Mouse (Mus musculus) midbrain, embryonic 13.5 days (tissue): ENCODE measurements at regions not wholly inside any gene's neighbourhood (a gene's known extent, or its start where the extent isn't known, plus 50 kb on each side); places are given as distances from the start of the nearest gene placed in this dataset.

ENCODE experiments used
- ATAC-seq: fragments of 200-750 bp; cut with Nextera tagmentation; 2 replicates; pipeline ENCODE4 v1.8.0; 2017; ENCODE audit warnings: mild to moderate bottlenecking, moderate TSS enrichment, moderate library complexity
- H3K27ac ChIP-seq: fragments of 300-500 bp; sonication (generic); 2 replicates; pipeline ENCODE4 v1.5.1; 2015; ENCODE audit warnings: inconsistent platforms, mild to moderate bottlenecking, moderate library complexity
- H3K27me3 ChIP-seq: fragments of 300-500 bp; sonication (generic); 2 replicates; pipeline ENCODE4 v1.6.1; 2015; ENCODE audit warnings: mild to moderate bottlenecking, inconsistent platforms
- H3K36me3 ChIP-seq: fragments of 300-500 bp; sonication (generic); 2 replicates; pipeline ENCODE4 v1.6.1; 2015; ENCODE audit warnings: mild to moderate bottlenecking, inconsistent platforms
- H3K4me1 ChIP-seq: fragments of 300-500 bp; sonication (generic); replicated peaks from 2 replicates; pipeline ENCODE4 v1.6.1; 2015; ENCODE audit warnings: inconsistent platforms
- H3K4me2 ChIP-seq: fragments of 300-500 bp; sonication (generic); replicated peaks from 2 replicates; pipeline ENCODE4 v1.6.1; 2015; ENCODE audit warnings: moderate library complexity, mild to moderate bottlenecking, inconsistent platforms
- H3K4me3 ChIP-seq: fragments of 300-500 bp; sonication (generic); replicated peaks from 2 replicates; pipeline ENCODE4 v1.5.1; 2015; ENCODE audit warnings: mild to moderate bottlenecking, inconsistent platforms
- H3K9ac ChIP-seq: fragments of 300-500 bp; sonication (generic); replicated peaks from 2 replicates; pipeline ENCODE4 v1.6.1; 2015; ENCODE audit warnings: mild to moderate bottlenecking, inconsistent platforms
- H3K9me3 ChIP-seq: fragments of 300-500 bp; sonication (generic); 2 replicates; pipeline ENCODE4 v1.6.1; 2016; ENCODE audit warnings: mild to moderate bottlenecking, inconsistent platforms
- WGBS: fragments of 180-500 bp; shearing (Covaris S2); methylation state at CpG from one replicate; pipeline ENCODE4 v1.1.7; 2015; 5-methylcytosine and 5-hydroxymethylcytosine counted together

DNA sequence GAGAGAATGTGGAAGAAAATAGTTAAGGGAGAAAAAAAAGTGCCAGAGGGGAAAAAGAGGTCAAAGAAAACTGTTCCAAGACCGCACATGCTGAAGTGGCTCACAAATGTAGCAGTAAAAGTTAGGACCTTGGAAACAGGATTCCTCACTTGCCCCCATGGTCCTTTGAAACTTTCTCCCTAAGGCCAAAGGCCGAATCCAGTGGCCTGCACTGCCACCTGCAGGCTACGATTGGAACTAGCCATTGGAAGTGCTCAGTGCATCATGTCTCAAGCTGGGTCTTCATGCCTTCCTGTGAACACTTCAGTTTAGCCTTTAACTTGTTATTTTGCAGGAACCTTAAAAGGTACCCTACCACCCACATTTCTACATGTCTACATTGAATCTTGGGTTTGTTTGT, 56.3 kb upstream of the Mctp2 start:
- no peak overlapping the region for H3K9ac ChIP-seq
- 16% methylated on average over 3 of the region's 3 CpGs for WGBS

DNA sequence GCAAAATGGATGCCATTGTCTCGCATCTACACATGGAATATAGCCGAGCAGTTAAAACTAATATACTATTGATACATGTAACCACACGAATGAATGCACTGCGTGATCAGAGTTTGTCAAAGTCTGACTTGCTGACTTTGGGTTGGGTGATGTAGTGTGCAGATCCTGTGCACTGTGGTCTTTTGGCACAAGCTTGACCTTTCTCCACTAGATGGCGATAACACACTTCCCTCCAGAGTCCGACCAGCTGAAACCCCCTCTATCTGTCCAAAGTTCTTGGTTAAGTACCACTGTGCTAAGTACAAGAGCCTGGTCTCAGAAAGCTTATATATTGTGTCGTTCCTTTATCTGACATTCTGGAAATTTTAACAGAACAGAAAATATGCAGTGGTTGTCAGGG, 84.9 kb upstream of the Mctp2 start:
- Histone ChIP-seq H3K4me3 (no peak overlapping the region), H3K27ac (no peak overlapping the region), H3K4me1 (no peaks in the 10 kb centered on the region), H3K4me2 (no peak overlapping the region), H3K36me3 (no peaks in the 10 kb centered on the region), H3K9me3 (no peaks in the 10 kb centered on the region), H3K27me3 (no peaks in the 10 kb centered on the region), H3K9ac (no peak overlapping the region)
- ATAC-seq = peak; percentile 69; the same call in 1 of the 2 replicates
- WGBS = 41% methylated on average over 7 of the region's 7 CpGs

More for the DNA sequence above, 56.3 kb upstream of the Mctp2 start:
- ATAC-seq = no peak
- H3K4me2 ChIP-seq = no peak overlapping the region
- H3K4me3 ChIP-seq = no peak overlapping the region
- H3K9me3 ChIP-seq = no peaks in the 10 kb centered on the region
- H3K27ac ChIP-seq = no peak overlapping the region
- H3K36me3 ChIP-seq = no peaks in the 10 kb centered on the region
- 0 out of 2 replicates have a peak, but pooled peaks cover 4% of the 10 kb centered on the region for H3K4me1 ChIP-seq
- no peaks in the 10 kb centered on the region for H3K27me3 ChIP-seq

DNA sequence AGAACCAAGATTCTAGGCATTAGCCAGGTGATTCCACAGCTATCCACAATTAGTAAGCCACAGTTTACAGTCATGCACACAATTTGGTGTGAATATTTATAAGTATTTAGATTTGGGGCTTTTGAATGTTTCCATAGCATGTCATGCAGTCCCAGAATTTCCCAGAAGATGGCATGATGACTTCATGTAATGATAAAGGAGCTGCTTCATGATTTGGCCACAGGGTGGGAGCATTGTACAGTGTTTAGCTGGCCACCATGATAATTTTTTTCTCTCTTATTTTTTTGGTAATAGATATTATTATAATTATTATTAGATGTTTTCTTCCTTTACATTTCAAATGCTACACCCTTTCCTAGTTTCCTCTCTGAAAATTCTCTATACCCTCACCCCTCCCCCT, 93.6 kb upstream of the Mctp2 start:
- no peaks in the 10 kb centered on the region for H3K27me3 ChIP-seq
- H3K4me2 ChIP-seq = no peak overlapping the region
- no peak overlapping the region for H3K9ac ChIP-seq
- H3K4me3 ChIP-seq = no peak overlapping the region
- no peak overlapping the region for H3K27ac ChIP-seq
- H3K36me3 ChIP-seq = no peaks in the 10 kb centered on the region
- ATAC-seq = no peak; the same call in 1 of the 2 replicates
- no peaks in the 10 kb centered on the region for H3K9me3 ChIP-seq
- H3K4me1 ChIP-seq = peaks cover 4% of the 10 kb centered on the region; the same call in 1 of the 2 replicates

DNA sequence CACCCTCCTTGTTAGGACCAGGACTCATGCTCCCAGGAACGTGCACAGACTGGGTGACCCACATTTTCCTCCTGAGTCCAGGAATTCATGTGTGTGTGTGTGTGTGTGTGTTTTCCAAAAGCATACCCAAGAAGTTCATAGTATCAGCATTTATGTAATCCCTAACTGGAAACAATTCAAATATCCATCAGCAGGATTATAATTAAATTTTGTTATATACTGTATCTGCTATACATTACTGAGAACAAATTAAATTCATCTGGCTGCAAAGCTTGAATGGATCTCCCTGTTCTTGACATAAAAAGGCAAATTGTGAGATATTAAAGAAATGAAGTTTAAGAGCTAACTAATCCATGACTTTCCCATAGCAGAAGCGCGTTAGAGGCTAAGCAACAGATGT, 99.7 kb upstream of the Mctp2 start:
- no peak overlapping the region for H3K4me2 ChIP-seq
- no peak overlapping the region for H3K27ac ChIP-seq
- no peak overlapping the region for H3K4me3 ChIP-seq
- H3K9ac ChIP-seq = no peak overlapping the region
- WGBS = 90% methylated on average over 3 of the region's 3 CpGs
- no peaks in the 10 kb centered on the region for H3K9me3 ChIP-seq
- H3K36me3 ChIP-seq = no peaks in the 10 kb centered on the region
- no peak for ATAC-seq
- no peaks in the 10 kb centered on the region for H3K27me3 ChIP-seq
- no peaks in the 10 kb centered on the region for H3K4me1 ChIP-seq

DNA sequence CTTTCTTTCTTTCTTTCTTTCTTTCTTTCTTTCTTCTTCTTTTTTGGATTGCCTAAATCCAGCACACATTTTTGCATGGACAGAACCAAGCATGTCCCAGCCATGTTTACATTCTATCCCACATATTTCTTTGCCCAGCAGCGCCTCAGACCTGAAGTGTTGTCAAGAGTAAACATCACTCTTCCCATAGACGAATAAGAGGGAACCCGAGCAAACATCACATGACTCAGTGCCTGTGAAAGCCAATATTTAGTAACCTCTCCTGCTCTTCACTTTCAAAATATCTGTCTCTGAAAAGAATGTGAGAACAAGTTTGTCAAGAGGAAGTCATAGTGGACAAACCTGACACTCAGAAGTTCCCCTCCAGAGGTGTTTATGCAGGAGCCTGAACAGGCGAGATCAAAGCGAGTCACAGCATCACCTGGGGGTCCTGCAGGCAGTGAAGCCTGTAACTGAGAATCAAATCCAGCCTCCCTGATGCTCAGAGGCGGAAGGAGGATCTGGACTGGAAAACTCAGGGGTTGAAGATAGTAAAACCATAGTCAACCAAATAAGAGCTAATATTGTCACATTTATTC, 102.1 kb upstream of the Mctp2 start:
- Histone ChIP-seq H3K4me2 (no peak overlapping the region), H3K36me3 (no peaks in the 10 kb centered on the region), H3K27me3 (no peaks in the 10 kb centered on the region), H3K9me3 (no peaks in the 10 kb centered on the region), H3K4me1 (no peaks in the 10 kb centered on the region), H3K9ac (no peak overlapping the region), H3K4me3 (no peak overlapping the region), H3K27ac (no peak overlapping the region)
- ATAC-seq = no peak
- 82% methylated on average over 6 of the region's 6 CpGs for WGBS

DNA sequence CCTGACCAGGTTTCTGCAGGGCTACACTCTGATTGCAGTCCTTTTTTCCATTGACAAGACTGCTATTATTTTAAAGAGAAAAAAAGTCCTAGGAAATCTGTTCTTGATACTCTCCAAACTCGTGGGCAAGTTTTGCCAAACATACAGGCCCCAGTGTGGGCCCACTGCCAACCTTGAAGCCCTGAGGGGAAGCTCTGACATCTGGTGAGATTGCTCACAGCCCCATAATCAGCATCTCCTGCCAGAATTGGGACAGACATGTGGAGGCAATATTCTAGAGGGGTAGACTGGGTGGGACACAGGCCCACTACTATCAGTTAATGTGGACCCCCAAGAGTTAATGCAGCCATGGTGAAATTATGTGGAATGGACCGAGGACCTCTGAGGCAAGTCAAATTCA, 132.1 kb upstream of the Mctp2 start:
- Histone ChIP-seq H3K4me2 (no peak overlapping the region), H3K9me3 (no peaks in the 10 kb centered on the region), H3K36me3 (no peaks in the 10 kb centered on the region), H3K27ac (no peak overlapping the region), H3K4me1 (no peaks in the 10 kb centered on the region), H3K9ac (no peak overlapping the region), H3K4me3 (no peak overlapping the region), H3K27me3 (no peaks in the 10 kb centered on the region)
- ATAC-seq = no peak
- WGBS = 61% methylated on average over 2 of the region's 2 CpGs

DNA sequence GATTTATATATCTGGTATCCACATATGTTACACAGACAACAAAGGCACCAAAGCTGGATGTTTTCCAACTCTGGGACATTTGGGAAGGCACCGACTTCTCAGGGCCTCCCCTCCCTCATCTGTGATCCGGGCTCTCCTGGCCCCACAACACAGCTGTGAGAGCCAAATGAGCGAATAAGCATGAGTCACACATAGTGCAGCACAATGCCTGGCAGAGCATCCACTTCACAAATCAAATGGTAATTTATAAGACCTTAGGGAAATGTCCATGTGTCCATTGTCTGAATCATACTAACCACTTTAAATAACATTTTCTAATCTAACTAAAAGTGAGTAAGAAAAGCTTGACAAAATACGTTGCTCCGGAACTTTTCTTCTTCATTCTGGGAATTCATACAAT, 135.6 kb upstream of the Mctp2 start:
- H3K9me3 ChIP-seq = no peaks in the 10 kb centered on the region
- no peaks in the 10 kb centered on the region for H3K4me1 ChIP-seq
- ATAC-seq = no peak
- H3K36me3 ChIP-seq = no peaks in the 10 kb centered on the region
- 82% methylated on average over 5 of the region's 5 CpGs for WGBS
- H3K27ac ChIP-seq = no peak overlapping the region
- no peak overlapping the region for H3K4me3 ChIP-seq
- no peaks in the 10 kb centered on the region for H3K27me3 ChIP-seq
- no peak overlapping the region for H3K9ac ChIP-seq
- H3K4me2 ChIP-seq = no peak overlapping the region

DNA sequence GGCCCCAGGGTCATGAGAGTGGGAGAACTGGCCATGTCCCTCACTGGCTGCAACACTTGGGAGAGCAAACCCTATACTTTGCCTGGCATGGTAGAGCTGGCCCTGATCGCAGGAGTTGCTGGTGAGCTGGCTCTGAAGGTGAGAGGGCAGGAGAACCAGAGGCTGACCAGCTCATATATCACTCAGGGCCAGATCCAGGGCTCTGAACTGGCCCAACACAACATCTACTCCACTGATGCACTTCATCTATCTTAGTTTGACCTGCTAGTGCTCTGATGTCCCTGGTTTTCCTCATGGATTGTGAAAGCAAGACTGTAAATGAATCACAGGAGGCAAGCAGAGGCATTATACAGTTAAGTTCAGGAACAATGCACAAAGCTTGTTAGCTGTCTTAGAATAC, 137.6 kb upstream of the Mctp2 start:
- Histone ChIP-seq H3K4me1 (no peaks in the 10 kb centered on the region), H3K36me3 (no peaks in the 10 kb centered on the region), H3K4me3 (no peak overlapping the region), H3K27me3 (no peaks in the 10 kb centered on the region), H3K4me2 (no peak overlapping the region), H3K9me3 (no peaks in the 10 kb centered on the region), H3K27ac (no peak overlapping the region), H3K9ac (no peak overlapping the region)
- WGBS = 92% methylated on average over 1 of the region's 1 CpGs
- ATAC-seq = no peak

DNA sequence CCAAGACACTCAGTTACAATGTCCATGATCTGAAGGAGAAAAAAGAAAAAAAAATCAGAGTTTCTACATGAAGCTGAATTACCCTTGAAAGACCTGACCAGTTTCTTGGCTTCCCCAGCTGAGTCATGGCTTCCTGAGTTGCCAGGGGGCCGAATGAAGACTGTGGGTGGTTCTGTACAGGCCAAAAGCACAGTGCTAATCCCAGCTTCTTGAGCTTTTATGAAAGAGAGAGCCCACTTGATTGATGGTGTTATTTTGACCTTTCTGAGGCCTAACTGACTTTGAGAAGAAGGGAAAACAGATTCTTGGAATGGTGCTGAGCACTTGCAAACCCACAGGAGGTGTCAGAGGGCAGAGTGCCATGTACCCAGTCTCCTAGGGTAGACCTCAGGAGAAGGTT, 138.4 kb upstream of the Mctp2 start:
- H3K4me3 ChIP-seq = no peak overlapping the region
- H3K27ac ChIP-seq = no peak overlapping the region
- H3K9ac ChIP-seq = no peak overlapping the region
- 57% methylated on average over 1 of the region's 1 CpGs for WGBS
- H3K27me3 ChIP-seq = no peaks in the 10 kb centered on the region
- H3K36me3 ChIP-seq = no peaks in the 10 kb centered on the region
- no peaks in the 10 kb centered on the region for H3K9me3 ChIP-seq
- H3K4me2 ChIP-seq = no peak overlapping the region
- ATAC-seq = no peak
- no peaks in the 10 kb centered on the region for H3K4me1 ChIP-seq

DNA sequence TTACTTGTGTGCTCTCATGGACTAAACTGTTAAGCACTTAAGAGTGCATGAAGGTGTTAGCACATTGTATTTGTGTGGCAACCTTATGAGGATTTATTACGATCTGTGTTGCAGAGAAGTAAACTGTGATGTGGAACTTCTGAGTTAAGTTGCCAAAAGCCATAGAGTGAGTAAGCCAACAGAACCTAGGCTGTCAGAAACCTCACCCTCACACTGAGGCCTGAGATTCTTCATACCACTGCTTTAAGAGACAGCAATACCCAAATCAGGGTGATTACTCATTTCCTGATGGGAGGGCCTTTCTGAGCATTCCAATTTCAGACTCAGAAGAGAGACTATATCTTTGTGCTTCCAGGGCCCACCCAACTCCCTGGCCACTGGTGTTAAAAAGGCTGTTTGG, 140.5 kb upstream of the Mctp2 start:
- Histone ChIP-seq H3K4me2 (no peak overlapping the region), H3K4me1 (no peaks in the 10 kb centered on the region), H3K27ac (no peak overlapping the region), H3K27me3 (no peaks in the 10 kb centered on the region), H3K9ac (no peak overlapping the region), H3K9me3 (no peaks in the 10 kb centered on the region), H3K4me3 (no peak overlapping the region), H3K36me3 (no peaks in the 10 kb centered on the region)
- 98% methylated on average over 1 of the region's 1 CpGs for WGBS
- ATAC-seq = no peak

DNA sequence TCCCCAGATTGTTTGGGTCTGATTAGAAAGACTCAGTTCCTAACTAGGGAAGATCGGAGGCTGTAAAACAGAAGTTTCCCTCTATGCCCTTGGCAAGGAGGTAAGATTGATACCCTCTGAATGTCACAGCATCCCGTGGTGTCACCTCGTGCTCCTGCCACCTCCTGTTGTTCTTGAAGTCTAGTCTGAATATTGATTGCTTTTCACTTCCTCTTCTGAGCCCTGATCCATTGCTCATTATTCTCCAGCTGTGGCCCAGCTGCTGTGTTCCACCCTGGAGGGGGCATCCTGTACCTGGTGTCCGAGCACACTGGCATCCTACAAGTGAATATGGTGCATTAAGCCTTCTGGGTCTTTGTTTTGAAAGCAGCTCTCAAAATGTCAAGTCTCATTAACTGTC, 156.6 kb upstream of the Mctp2 start:
- H3K27ac ChIP-seq = no peak overlapping the region
- WGBS = 61% methylated on average over 4 of the region's 4 CpGs
- no peak for ATAC-seq

DNA sequence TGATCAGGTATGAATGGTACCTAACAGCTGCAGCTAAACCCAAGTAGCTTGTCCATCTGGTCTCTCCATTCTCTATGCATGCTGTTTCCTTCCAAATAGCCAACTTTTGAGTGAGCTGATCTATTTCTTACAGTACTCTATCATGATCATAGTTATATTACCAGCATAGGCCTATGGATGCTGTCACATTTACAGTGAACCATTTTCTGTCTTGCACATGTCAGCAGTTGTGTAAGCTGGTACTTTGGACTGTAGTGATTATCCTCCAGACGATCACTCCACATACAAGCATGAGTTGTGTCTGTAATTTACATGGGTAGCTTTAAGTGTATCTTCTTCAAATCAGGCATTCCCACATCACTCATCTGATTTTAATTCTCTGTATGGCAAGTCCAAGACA, 158.2 kb upstream of the Mctp2 start:
- Histone ChIP-seq H3K4me1 (no peaks in the 10 kb centered on the region), H3K9ac (no peak overlapping the region), H3K27ac (no peak overlapping the region), H3K9me3 (no peaks in the 10 kb centered on the region), H3K36me3 (no peaks in the 10 kb centered on the region), H3K4me3 (no peak overlapping the region), H3K27me3 (no peaks in the 10 kb centered on the region), H3K4me2 (no peak overlapping the region)
- ATAC-seq = no peak
- 89% methylated on average over 1 of the region's 1 CpGs for WGBS

More for the DNA sequence above, 156.6 kb upstream of the Mctp2 start:
- H3K27me3 ChIP-seq = no peaks in the 10 kb centered on the region
- no peak overlapping the region for H3K4me3 ChIP-seq
- H3K4me1 ChIP-seq = no peaks in the 10 kb centered on the region
- no peaks in the 10 kb centered on the region for H3K9me3 ChIP-seq
- no peak overlapping the region for H3K4me2 ChIP-seq
- no peaks in the 10 kb centered on the region for H3K36me3 ChIP-seq
- no peak overlapping the region for H3K9ac ChIP-seq

DNA sequence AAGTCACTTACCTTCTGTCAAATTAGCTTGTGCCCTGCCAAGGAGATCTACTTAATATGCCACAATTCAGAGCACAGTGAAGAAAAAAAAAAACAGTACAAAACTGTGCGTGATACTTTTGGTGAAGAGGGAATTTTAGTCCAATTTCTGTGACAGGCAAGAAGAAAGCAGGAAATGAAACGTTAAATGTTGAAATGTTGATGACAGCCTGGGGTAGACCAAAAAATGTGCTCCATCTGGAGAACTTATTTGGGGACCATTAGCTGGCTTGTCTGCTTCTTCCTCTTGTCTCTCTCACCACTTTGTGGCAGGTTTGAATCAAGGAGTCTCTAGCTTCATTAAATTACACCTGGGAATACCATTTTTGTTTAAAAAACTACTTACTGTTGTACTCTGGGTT, 163.3 kb upstream of the Mctp2 start:
- H3K9ac ChIP-seq = no peak overlapping the region
- no peak overlapping the region for H3K27ac ChIP-seq
- WGBS = 78% methylated on average over 2 of the region's 2 CpGs
- no peaks in the 10 kb centered on the region for H3K4me1 ChIP-seq
- H3K4me3 ChIP-seq = no peak overlapping the region
- 0 out of 2 replicates have a peak, but pooled peaks cover 3% of the 10 kb centered on the region for H3K9me3 ChIP-seq
- no peak overlapping the region for H3K4me2 ChIP-seq
- H3K27me3 ChIP-seq = no peaks in the 10 kb centered on the region
- ATAC-seq = no peak
- no peaks in the 10 kb centered on the region for H3K36me3 ChIP-seq
